Mouse (Mus musculus) lung, postnatal 0 days (tissue): ENCODE data around the gene Dcaf7.

Source experiments
- CTCF ChIP-seq: IDR thresholded peaks from 2 replicates; pipeline ENCODE4 v1.5.1; 2016; ENCODE audit warnings: antibody characterized with exemption, mild to moderate bottlenecking
- EP300 ChIP-seq: IDR thresholded peaks from 2 replicates; pipeline ENCODE4 v1.6.1; 2016; ENCODE audit warnings: antibody characterized with exemption, mild to moderate bottlenecking, control low read depth

- TF ChIP-seq CTCF (no peak), EP300 (no peak)
These were observed 3.2 kb upstream of the Dcaf7 start for GRCm38 (mm10) chr11:106033491-106033919.
